ENCODE assay signal across 23 mouse cellular contexts in genomic region chr2:102100490-102100889, GRCm38 (mm10).
DNase-seq lines count a peak whose midpoint lies in the region; ATAC-seq and TF ChIP-seq lines count a peak whose summit lies in the region.
"Had no signal": no experiment of that assay in that cellular context is flagged by ENCODE, and none has a peak within 500 bp of the region (broad histone marks: within the 10 kb centered on the region; RNA-seq: fewer than 3 reads in every experiment).

No protein-coding gene starts in this region.

- no peaks in the 10 kb centered on the region for H3K27me3 ChIP-seq in intestine, embryonic 14.5 days (replicated peaks; ENCODE audit: control insufficient read depth, insufficient read depth, low read length)
- H3K27me3 ChIP-seq in intestine, embryonic 15.5 days (replicated peaks): no peaks in the 10 kb centered on the region
- H3K27me3 ChIP-seq in lung, embryonic 14.5 days (ENCODE audit: insufficient read depth, low read length): no peaks in the 10 kb centered on the region
- no peaks in the 10 kb centered on the region for H3K27me3 ChIP-seq in neural tube, embryonic 13.5 days
- no peaks in the 10 kb centered on the region for H3K27me3 ChIP-seq in stomach, postnatal 0 days (ENCODE audit: control insufficient read depth, insufficient read depth, low read length)
- H3K27me3 ChIP-seq: embryonic facial prominence, embryonic 15.5 days; heart, embryonic 15.5 days had no signal

- H3K4me2 ChIP-seq in intestine, embryonic 14.5 days (ENCODE audit: low read length): no peak overlapping the region
- H3K4me2 ChIP-seq in intestine, embryonic 15.5 days (replicated peaks): no peak overlapping the region
- H3K4me2 ChIP-seq in lung, embryonic 14.5 days: no peak overlapping the region
- no peak overlapping the region for H3K4me2 ChIP-seq in neural tube, embryonic 13.5 days
- no peak overlapping the region for H3K4me2 ChIP-seq in stomach, postnatal 0 days (replicated peaks; ENCODE audit: low read depth)
- H3K4me2 ChIP-seq: embryonic facial prominence, embryonic 15.5 days; heart, embryonic 11.5 days; heart, embryonic 15.5 days had no signal

- H3K4me3 ChIP-seq in intestine, embryonic 14.5 days (ENCODE audit: low read depth, low read length): no peak overlapping the region
- H3K4me3 ChIP-seq in intestine, embryonic 15.5 days (replicated peaks): no peak overlapping the region
- H3K4me3 ChIP-seq in lung, embryonic 14.5 days (ENCODE audit: low read depth, low read length): no peak overlapping the region
- no peak overlapping the region for H3K4me3 ChIP-seq in lung, adult 2 months (replicated peaks; ENCODE audit: extremely low read depth, low read depth, low read length)
- H3K4me3 ChIP-seq in neural tube, embryonic 13.5 days: no peak overlapping the region
- no peak overlapping the region for H3K4me3 ChIP-seq in stomach, postnatal 0 days (ENCODE audit: low read depth, low read length)
- H3K4me3 ChIP-seq: embryonic facial prominence, embryonic 15.5 days; erythroblast, embryonic 14.5 days; forebrain, embryonic 10.5 days; heart, embryonic 15.5 days had no signal

- no peak for TF ChIP-seq POLR2A in lung, adult 2 months (IDR thresholded peaks at IDR 0.05; ENCODE audit: borderline replicate concordance, extremely low read depth, low read depth, low read length)

- WGBS in intestine, embryonic 14.5 days: 42% methylated on average over 4 of the region's 4 CpGs
- WGBS in intestine, embryonic 15.5 days: 55% methylated on average over 4 of the region's 4 CpGs
- 37% methylated on average over 4 of the region's 4 CpGs for WGBS in lung, embryonic 14.5 days
- 61% methylated on average over 4 of the region's 4 CpGs for WGBS in lung, adult 2 months
- 64% methylated on average over 4 of the region's 4 CpGs for WGBS in neural tube, embryonic 13.5 days
- 51% methylated on average over 4 of the region's 4 CpGs for WGBS in stomach, postnatal 0 days

- no peak for DNase-seq in intestine, embryonic 14.5 days (ENCODE audit: low spot score)
- DNase-seq in lung, embryonic 14.5 days: no peak
- DNase-seq in lung, adult 2 months: no peak
- DNase-seq in neural tube, embryonic 10.5 days (ENCODE audit: extremely low spot score, low spot score): no peak
- no peak for DNase-seq in stomach, postnatal 0 days (ENCODE audit: low spot score)
- no peak for DNase-seq in kidney, postnatal 25 days
- DNase-seq: adrenal gland, adult 8-10 months; adrenal gland, postnatal 36 days; cerebellum, adult 11 months; cerebellum, adult 8-10 months; cerebellum, postnatal 14 days; embryo, embryonic 11 days; gastrocnemius, postnatal 10 days; heart, postnatal 14 days had no signal

- H3K27ac ChIP-seq in intestine, embryonic 14.5 days (ENCODE audit: low read depth): peak overlapping the region; percentile 59
- no peak overlapping the region for H3K27ac ChIP-seq in intestine, embryonic 15.5 days
- peak overlapping the region; percentile 82 for H3K27ac ChIP-seq in lung, embryonic 14.5 days (ENCODE audit: low read depth)
- H3K27ac ChIP-seq in neural tube, embryonic 13.5 days (replicated peaks): 0 out of 2 replicates have a peak overlapping the region, but pooled peaks have one; percentile 11
- 0 out of 2 replicates have a peak overlapping the region, but pooled peaks have one; percentile 18 for H3K27ac ChIP-seq in stomach, postnatal 0 days (replicated peaks)
- H3K27ac ChIP-seq: embryonic facial prominence, embryonic 15.5 days; forebrain, embryonic 10.5 days; heart, embryonic 15.5 days had no signal

- no peak for ATAC-seq in intestine, embryonic 14.5 days (replicated peaks; ENCODE audit: low FRiP score, low TSS enrichment, low read depth)
- no peak for ATAC-seq in intestine, embryonic 15.5 days
- no peak for ATAC-seq in lung, embryonic 14.5 days (ENCODE audit: insufficient read depth)
- no peak for ATAC-seq in neural tube, embryonic 13.5 days (ENCODE audit: low read depth)
- no peak for ATAC-seq in stomach, postnatal 0 days (ENCODE audit: low FRiP score, low TSS enrichment)
- ATAC-seq: forebrain, embryonic 14.5 days had no signal

- no peak for TF ChIP-seq EP300 in stomach, postnatal 0 days (optimal IDR thresholded peaks at IDR 0.05)

- no peak overlapping the region for H3K9ac ChIP-seq in intestine, embryonic 14.5 days (ENCODE audit: low read length)
- H3K9ac ChIP-seq in intestine, embryonic 15.5 days: no peak overlapping the region
- H3K9ac ChIP-seq in lung, embryonic 14.5 days: no peak overlapping the region
- H3K9ac ChIP-seq in neural tube, embryonic 13.5 days: no peak overlapping the region
- no peak overlapping the region for H3K9ac ChIP-seq in stomach, postnatal 0 days (ENCODE audit: low read length)
- H3K9ac ChIP-seq: embryonic facial prominence, embryonic 15.5 days; heart, embryonic 15.5 days had no signal

- no peak for TF ChIP-seq CTCF in lung, embryonic 14.5 days (IDR thresholded peaks at IDR 0.05; ENCODE audit: low read depth)
- TF ChIP-seq CTCF in lung, adult 2 months (IDR thresholded peaks at IDR 0.05; ENCODE audit: insufficient read depth, low read length): no peak
- no peak for TF ChIP-seq CTCF in stomach, postnatal 0 days (IDR thresholded peaks at IDR 0.05; ENCODE audit: low read depth)

- 0 out of 2 replicates have a peak, but pooled peaks cover 6% of the 10 kb centered on the region for H3K4me1 ChIP-seq in intestine, embryonic 14.5 days (replicated peaks; ENCODE audit: control insufficient read depth, insufficient read depth, low read length)
- no peaks in the 10 kb centered on the region; the same call in 1 of the 2 replicates for H3K4me1 ChIP-seq in intestine, embryonic 15.5 days (replicated peaks)
- peaks cover 3% of the 10 kb centered on the region for H3K4me1 ChIP-seq in lung, embryonic 14.5 days (ENCODE audit: insufficient read depth)
- H3K4me1 ChIP-seq in lung, adult 2 months (ENCODE audit: control insufficient read depth, insufficient read depth, low read length): no peaks in the 10 kb centered on the region
- H3K4me1 ChIP-seq in neural tube, embryonic 13.5 days (replicated peaks): 0 out of 2 replicates have a peak, but pooled peaks cover 12% of the 10 kb centered on the region
- H3K4me1 ChIP-seq in stomach, postnatal 0 days (replicated peaks; ENCODE audit: control insufficient read depth, insufficient read depth): no peaks in the 10 kb centered on the region

- H3K36me3 ChIP-seq in intestine, embryonic 14.5 days (ENCODE audit: control insufficient read depth, insufficient read depth, low read length): no peaks in the 10 kb centered on the region; the same call in 1 of the 2 replicates
- H3K36me3 ChIP-seq in intestine, embryonic 15.5 days: no peaks in the 10 kb centered on the region
- H3K36me3 ChIP-seq in lung, embryonic 14.5 days (ENCODE audit: insufficient read depth): 0 out of 2 replicates have a peak, but pooled peaks cover 4% of the 10 kb centered on the region
- no peaks in the 10 kb centered on the region for H3K36me3 ChIP-seq in neural tube, embryonic 13.5 days
- no peaks in the 10 kb centered on the region; the same call in 1 of the 2 replicates for H3K36me3 ChIP-seq in stomach, postnatal 0 days (ENCODE audit: control insufficient read depth, insufficient read depth, low read length)
- H3K36me3 ChIP-seq: embryonic facial prominence, embryonic 15.5 days; G1E; heart, embryonic 15.5 days had no signal

- no peaks in the 10 kb centered on the region for H3K9me3 ChIP-seq in intestine, embryonic 14.5 days (ENCODE audit: control insufficient read depth, low read length)
- no peaks in the 10 kb centered on the region for H3K9me3 ChIP-seq in intestine, embryonic 15.5 days
- no peaks in the 10 kb centered on the region for H3K9me3 ChIP-seq in lung, embryonic 14.5 days (ENCODE audit: low read depth, low read length)
- no peaks in the 10 kb centered on the region for H3K9me3 ChIP-seq in neural tube, embryonic 13.5 days
- H3K9me3 ChIP-seq in stomach, postnatal 0 days (ENCODE audit: control insufficient read depth, low read length): no peaks in the 10 kb centered on the region
- H3K9me3 ChIP-seq: embryonic facial prominence, embryonic 15.5 days; forebrain, embryonic 10.5 days; G1E; heart, embryonic 15.5 days had no signal
